Mouse (Mus musculus): Measurements from ENCODE around the gene Pts.

DNA sequence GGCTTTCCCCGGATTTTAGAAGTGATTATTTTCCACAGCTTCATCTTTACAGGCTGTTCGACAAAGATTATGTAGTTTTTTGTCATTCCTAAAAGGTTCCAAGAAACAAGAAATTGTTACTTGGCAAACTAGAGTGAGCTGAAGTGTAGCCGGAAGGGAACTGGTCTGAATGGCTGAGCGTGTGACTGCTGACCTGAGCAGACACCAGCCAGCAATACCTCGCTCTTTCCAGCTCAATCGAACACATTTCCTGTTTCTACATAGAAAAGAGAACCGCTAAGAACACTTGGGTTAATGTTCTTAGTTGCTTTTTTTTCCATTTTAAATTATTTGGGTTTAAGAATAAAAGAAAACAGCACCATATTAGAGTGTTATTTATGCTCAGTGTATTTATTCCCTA is 11.6 kb upstream of the Pts start:
- TF ChIP-seq CTCF (IDR thresholded peaks at IDR 0.05; ENCODE audit: low read depth) (no peak), EP300 (IDR thresholded peaks at IDR 0.05; ENCODE audit: low read depth) (no peak)

Measured in liver, postnatal 0 days (tissue).